Mouse (Mus musculus) cerebellum, postnatal 25 days (tissue): ENCODE data around the gene Slc12a9.

ENCODE experiments used
- DNase-seq, 2 experiments: peaks; one replicate each; pipeline ENCODE4 v3.0.0; 2021; ENCODE audit warnings: mixed read lengths in 2 of 2

Slc12a9 gene

GRCm38 (mm10) chr5:137333512-137334174 lies at the start of gene Slc12a9:
Slc12a9 (minus strand) TSS chr5:137333597.
- peak; percentile 93 to 96 for DNase-seq

- DNase-seq, result peak; percentile 53 to 76
Observed at GRCm38 (mm10) chr5:137381152-137381551, 47.8 kb upstream of the Slc12a9 start.

GRCm38 (mm10) chr5:137377603-137378002 lies 44.2 kb upstream of the Slc12a9 start:
- no peak for DNase-seq

- DNase-seq, result no peak
Observed at GRCm38 (mm10) chr5:137377176-137377575, 43.8 kb upstream of the Slc12a9 start.

- no peak for DNase-seq
Observed at GRCm38 (mm10) chr5:137376722-137377121, 43.3 kb upstream of the Slc12a9 start.

- no peak for DNase-seq
Observed at GRCm38 (mm10) chr5:137376198-137376597, 42.8 kb upstream of the Slc12a9 start.

- DNase-seq, result no peak
Observed at GRCm38 (mm10) chr5:137375627-137376026, 42.2 kb upstream of the Slc12a9 start.

- DNase-seq, result no peak
Observed at GRCm38 (mm10) chr5:137374521-137375080, 41.2 kb upstream of the Slc12a9 start.

- no peak for DNase-seq
Observed at GRCm38 (mm10) chr5:137373371-137373950, 40.1 kb upstream of the Slc12a9 start.

GRCm38 (mm10) chr5:137369665-137370064 lies 36.3 kb upstream of the Slc12a9 start:
- no peak for DNase-seq

GRCm38 (mm10) chr5:137358382-137358781 lies 25.0 kb upstream of the Slc12a9 start:
- DNase-seq, result no peak

- DNase-seq, result no peak
Observed at GRCm38 (mm10) chr5:137354091-137354490, 20.7 kb upstream of the Slc12a9 start.

- no peak for DNase-seq
Observed at GRCm38 (mm10) chr5:137352011-137352975, 18.9 kb upstream of the Slc12a9 start.

- no peak for DNase-seq
Observed at GRCm38 (mm10) chr5:137351394-137351793, 18.0 kb upstream of the Slc12a9 start.

- no peak for DNase-seq
Observed at GRCm38 (mm10) chr5:137351058-137351380, 17.6 kb upstream of the Slc12a9 start.

GRCm38 (mm10) chr5:137350205-137351057 lies 17.0 kb upstream of the Slc12a9 start:
- DNase-seq, result no peak

- DNase-seq, result peak in 1 of 2 experiments; percentile 51
Observed at GRCm38 (mm10) chr5:137349384-137350204, 16.2 kb upstream of the Slc12a9 start, which contains the start of gene Ephb4. Ephb4 (plus strand) TSS chr5:137350109.

GRCm38 (mm10) chr5:137348482-137349383 lies 15.3 kb upstream of the Slc12a9 start:
- no peak for DNase-seq

- DNase-seq, result no peak
Observed at GRCm38 (mm10) chr5:137347856-137348255, 14.5 kb upstream of the Slc12a9 start.

- DNase-seq, result no peak
Observed at GRCm38 (mm10) chr5:137346983-137347382, 13.6 kb upstream of the Slc12a9 start.
